8 mouse cellular contexts compared by ENCODE assay signal in genomic region chr6:73314923-73315603, GRCm38 (mm10).
A peak's percentile ranks its signal among the peaks of the same experiment; 100 is the strongest.
DNase-seq lines count a peak whose midpoint lies in the region; ATAC-seq lines count a peak whose summit lies in the region.

No protein-coding gene starts in this region.

- H3K4me3 ChIP-seq in limb, embryonic 15.5 days, result peak overlapping the region; percentile 43
- H3K4me3 ChIP-seq in midbrain, embryonic 15.5 days, result peak overlapping the region; percentile 43
- H3K4me3 ChIP-seq in stomach, embryonic 16.5 days (replicated peaks; ENCODE audit: low read length), result peak overlapping the region; percentile 49

- peak overlapping the region; percentile 69 for H3K4me2 ChIP-seq in limb, embryonic 15.5 days
- H3K4me2 ChIP-seq in midbrain, embryonic 15.5 days, result peak overlapping the region; percentile 69
- peak overlapping the region; percentile 60 for H3K4me2 ChIP-seq in stomach, embryonic 16.5 days (ENCODE audit: low read depth, low read length)

- H3K27me3 ChIP-seq in limb, embryonic 15.5 days, result no peaks in the 10 kb centered on the region
- peaks cover 35% of the 10 kb centered on the region for H3K27me3 ChIP-seq in midbrain, embryonic 15.5 days (replicated peaks)
- H3K27me3 ChIP-seq in stomach, embryonic 16.5 days (ENCODE audit: control insufficient read depth, insufficient read depth, low read length), result no peaks in the 10 kb centered on the region

- 0% methylated on average over 17 of the region's 17 CpGs for WGBS in limb, embryonic 15.5 days
- WGBS in midbrain, embryonic 15.5 days, result under 1% methylated on average over 17 of the region's 17 CpGs
- under 1% methylated on average over 17 of the region's 17 CpGs for WGBS in stomach, embryonic 16.5 days

- H3K9me3 ChIP-seq in limb, embryonic 15.5 days, result no peaks in the 10 kb centered on the region
- H3K9me3 ChIP-seq in midbrain, embryonic 15.5 days, result no peaks in the 10 kb centered on the region
- no peaks in the 10 kb centered on the region for H3K9me3 ChIP-seq in stomach, embryonic 16.5 days (replicated peaks; ENCODE audit: control insufficient read depth, low read length)

- H3K36me3 ChIP-seq in limb, embryonic 15.5 days, result no peaks in the 10 kb centered on the region
- H3K36me3 ChIP-seq in midbrain, embryonic 15.5 days (replicated peaks), result no peaks in the 10 kb centered on the region
- H3K36me3 ChIP-seq in stomach, embryonic 16.5 days (ENCODE audit: control insufficient read depth, insufficient read depth, low read length), result no peaks in the 10 kb centered on the region

- DNase-seq in right cerebral cortex, adult 18-20 months, result peak; percentile 8
- DNase-seq in right cerebral cortex, postnatal 25 days, result no peak
- peak; percentile 93 for DNase-seq in embryo, embryonic 10 days (ENCODE audit: low spot score)
- DNase-seq in gastrocnemius, postnatal 4 days (ENCODE audit: low spot score in 2 of 2), result peak; percentile 21 to 71
- DNase-seq in kidney, adult 11 months, result peak; percentile 57

- peak; percentile 61 for ATAC-seq in limb, embryonic 15.5 days (ENCODE audit: insufficient number of reproducible peaks, low FRiP score, low TSS enrichment, low read depth)
- peak; percentile 84 for ATAC-seq in midbrain, embryonic 15.5 days (replicated peaks)
- ATAC-seq in stomach, embryonic 16.5 days (ENCODE audit: insufficient read depth, low FRiP score), result peak; percentile 80

- peak overlapping the region; percentile 65; the same call in 1 of the 2 replicates for H3K27ac ChIP-seq in limb, embryonic 15.5 days
- H3K27ac ChIP-seq in midbrain, embryonic 15.5 days, result peak overlapping the region; percentile 63
- H3K27ac ChIP-seq in stomach, embryonic 16.5 days (ENCODE audit: low read length), result no peak overlapping the region

- peaks cover 5% of the 10 kb centered on the region; the same call in 1 of the 2 replicates for H3K4me1 ChIP-seq in limb, embryonic 15.5 days
- H3K4me1 ChIP-seq in midbrain, embryonic 15.5 days, result peaks cover 5% of the 10 kb centered on the region; the same call in 1 of the 2 replicates
- 0 out of 2 replicates have a peak, but pooled peaks cover 4% of the 10 kb centered on the region for H3K4me1 ChIP-seq in stomach, embryonic 16.5 days (ENCODE audit: control insufficient read depth, insufficient read depth, low read length)

- 0 out of 2 replicates have a peak overlapping the region, but pooled peaks have one; percentile 17 for H3K9ac ChIP-seq in limb, embryonic 15.5 days
- H3K9ac ChIP-seq in midbrain, embryonic 15.5 days, result peak overlapping the region; percentile 38
- peak overlapping the region; percentile 69 for H3K9ac ChIP-seq in stomach, embryonic 16.5 days (ENCODE audit: low read length)

Comparison
In these comparisons a context has a peak if more than half of its experiments do, and no peak if none do; other contexts are left out.
1. H3K9ac ChIP-seq: peak in every context shown above with its lines; median percentile 69 in stomach, embryonic 16.5 days; 38 in midbrain, embryonic 15.5 days; 17 in limb, embryonic 15.5 days.